Mouse (Mus musculus): ENCODE measurements around the gene Scpep1. TPM values are rescaled to one million over a fixed set of nuclear protein-coding genes. Genes with fewer than 3 reads are reported as not detected.
A peak's percentile ranks its signal among the peaks of the same experiment; 100 is the strongest.

Scpep1 gene
- total and polyA plus RNA-seq, 2 experiments from 2014 or later, result 27.4 to 28.9 TPM

- H3K9me3 ChIP-seq (ENCODE audit: low read length), result no peaks in the 10 kb centered on the region
- H3K36me3 ChIP-seq (ENCODE audit: insufficient read depth), result no peaks in the 10 kb centered on the region
- no peaks in the 10 kb centered on the region for H3K27me3 ChIP-seq (ENCODE audit: insufficient read depth, low read length)
- H3K27ac ChIP-seq (ENCODE audit: low read depth, low read length), result peak overlapping the region; percentile 90
- no peaks in the 10 kb centered on the region for H3K4me1 ChIP-seq (ENCODE audit: insufficient read depth)
- peak overlapping the region; percentile 73 for H3K4me2 ChIP-seq (ENCODE audit: low read depth)
- H3K4me3 ChIP-seq (ENCODE audit: low read depth, low read length), result peak overlapping the region; percentile 64
- peak; percentile 96 for ATAC-seq
- 1% methylated on average over 62 of the region's 62 CpGs for WGBS
- peak overlapping the region; percentile 79 for H3K9ac ChIP-seq
- peak; percentile 98 for DNase-seq
- TF ChIP-seq CTCF (IDR thresholded peaks at IDR 0.05; ENCODE audit: low read depth), result peak; percentile 89
Measured at GRCm38 (mm10) chr11:88973776-88974701, 18.8 kb upstream of the Scpep1 start.

GRCm38 (mm10) chr11:88970202-88970732 lies 15.0 kb upstream of the Scpep1 start, which contains the start of gene Coil:
Coil (plus strand) TSS chr11:88970252.
- no peaks in the 10 kb centered on the region for H3K4me1 ChIP-seq (ENCODE audit: insufficient read depth)
- no peak for TF ChIP-seq CTCF (IDR thresholded peaks at IDR 0.05; ENCODE audit: low read depth)
- H3K4me3 ChIP-seq (ENCODE audit: low read depth, low read length), result no peak within 1 kb of the TSS
- H3K4me2 ChIP-seq (ENCODE audit: low read depth), result no peak within 1 kb of the TSS
- WGBS, result 37% methylated on average over 2 of the region's 2 CpGs
- no peaks in the 10 kb centered on the region for H3K27me3 ChIP-seq (ENCODE audit: insufficient read depth, low read length)
- ATAC-seq (no peak), DNase-seq (peak; percentile 16)
- H3K9ac ChIP-seq, result no peak within 1 kb of the TSS
- H3K9me3 ChIP-seq (ENCODE audit: low read length), result no peaks in the 10 kb centered on the region
- no peaks in the 10 kb centered on the region for H3K36me3 ChIP-seq (ENCODE audit: insufficient read depth)
- no peak within 1 kb of the TSS for H3K27ac ChIP-seq (ENCODE audit: low read depth, low read length)

- Histone ChIP-seq H3K27me3 (ENCODE audit: insufficient read depth, low read length) (no peaks in the 10 kb centered on the region), H3K27ac (ENCODE audit: low read depth, low read length) (no peak within 1 kb of the TSS), H3K4me1 (ENCODE audit: insufficient read depth) (no peaks in the 10 kb centered on the region), H3K4me3 (ENCODE audit: low read depth, low read length) (no peak within 1 kb of the TSS), H3K9me3 (ENCODE audit: low read length) (no peaks in the 10 kb centered on the region), H3K9ac (no peak within 1 kb of the TSS), H3K4me2 (ENCODE audit: low read depth) (no peak within 1 kb of the TSS), H3K36me3 (ENCODE audit: insufficient read depth) (no peaks in the 10 kb centered on the region)
- DNase-seq (no peak), ATAC-seq (no peak)
- TF ChIP-seq CTCF (IDR thresholded peaks at IDR 0.05; ENCODE audit: low read depth), result no peak
- WGBS, result 95% methylated on average over 2 of the region's 3 CpGs
Measured at GRCm38 (mm10) chr11:88966881-88967361, 11.7 kb upstream of the Scpep1 start, which contains the start of gene Elobl. Elobl (minus strand) TSS chr11:88966931.

- Histone ChIP-seq H3K27ac (ENCODE audit: low read depth, low read length) (no peak overlapping the region), H3K9me3 (ENCODE audit: low read length) (no peaks in the 10 kb centered on the region), H3K9ac (no peak overlapping the region), H3K27me3 (ENCODE audit: insufficient read depth, low read length) (no peaks in the 10 kb centered on the region), H3K36me3 (ENCODE audit: insufficient read depth) (no peaks in the 10 kb centered on the region), H3K4me3 (ENCODE audit: low read depth, low read length) (no peak overlapping the region), H3K4me2 (ENCODE audit: low read depth) (no peak overlapping the region), H3K4me1 (ENCODE audit: insufficient read depth) (peaks cover 3% of the 10 kb centered on the region; the same call in 1 of the 2 replicates)
- 84% methylated on average over 3 of the region's 3 CpGs for WGBS
- no peak for DNase-seq
- no peak for ATAC-seq
- no peak for TF ChIP-seq CTCF (IDR thresholded peaks at IDR 0.05; ENCODE audit: low read depth)
Measured at GRCm38 (mm10) chr11:88958851-88959250, 3.6 kb upstream of the Scpep1 start.

DNA sequence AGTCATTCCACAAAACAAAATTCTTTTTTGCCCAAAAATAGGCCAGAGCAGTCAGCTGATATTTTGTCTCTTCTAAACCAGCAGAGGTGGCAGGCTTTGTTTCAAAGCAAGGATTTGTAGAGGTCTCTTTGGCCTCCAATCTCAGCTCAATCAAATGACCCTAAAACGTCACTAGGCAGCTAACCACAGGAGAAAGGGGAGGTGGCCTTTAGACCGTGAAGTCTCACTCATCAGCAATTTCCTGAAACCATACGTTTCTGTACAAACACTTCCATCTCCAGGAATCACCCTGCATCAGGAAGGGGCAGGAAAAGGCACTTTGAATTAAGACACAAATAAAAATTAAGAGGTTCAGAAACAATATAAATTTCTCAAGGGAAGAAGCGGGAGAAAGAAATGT lies 462 bp downstream of the Scpep1 start:
- no peak for TF ChIP-seq CTCF (IDR thresholded peaks at IDR 0.05; ENCODE audit: low read depth)
- ATAC-seq (peak; percentile 32), DNase-seq (peak; percentile 51)
- Histone ChIP-seq H3K27ac (ENCODE audit: low read depth, low read length) (peak overlapping the region; percentile 60), H3K4me3 (ENCODE audit: low read depth, low read length) (peak overlapping the region; percentile 45), H3K4me1 (ENCODE audit: insufficient read depth) (peaks cover 6% of the 10 kb centered on the region; the same call in 1 of the 2 replicates), H3K9me3 (ENCODE audit: low read length) (no peaks in the 10 kb centered on the region), H3K4me2 (ENCODE audit: low read depth) (peak overlapping the region; percentile 57), H3K27me3 (ENCODE audit: insufficient read depth, low read length) (no peaks in the 10 kb centered on the region), H3K9ac (peak overlapping the region; percentile 62), H3K36me3 (ENCODE audit: insufficient read depth) (no peaks in the 10 kb centered on the region)
- under 1% methylated on average over 4 of the region's 4 CpGs for WGBS

GRCm38 (mm10) chr11:88953582-88953981 lies 1.7 kb downstream of the Scpep1 start:
- TF ChIP-seq CTCF (IDR thresholded peaks at IDR 0.05; ENCODE audit: low read depth), result no peak
- DNase-seq, result no peak
- Histone ChIP-seq H3K9ac (no peak overlapping the region), H3K27me3 (ENCODE audit: insufficient read depth, low read length) (no peaks in the 10 kb centered on the region), H3K9me3 (ENCODE audit: low read length) (no peaks in the 10 kb centered on the region), H3K4me2 (ENCODE audit: low read depth) (0 out of 2 replicates have a peak overlapping the region, but pooled peaks have one; percentile 57), H3K27ac (ENCODE audit: low read depth, low read length) (no peak overlapping the region), H3K4me1 (ENCODE audit: insufficient read depth) (peaks cover 6% of the 10 kb centered on the region; the same call in 1 of the 2 replicates), H3K4me3 (ENCODE audit: low read depth, low read length) (no peak overlapping the region), H3K36me3 (ENCODE audit: insufficient read depth) (peaks cover 7% of the 10 kb centered on the region; the same call in 1 of the 2 replicates)
- no peak for ATAC-seq
- WGBS, result 99% methylated on average over 3 of the region's 3 CpGs
